Mouse (Mus musculus) granulocyte monocyte progenitor cell, adult 5-6 weeks (primary cell): ENCODE results near the gene Mical2. TPM values are rescaled to one million over a fixed set of nuclear protein-coding genes. Genes with fewer than 3 reads are reported as not detected.

Experiments
- ATAC-seq: replicated peaks from 2 replicates; pipeline ENCODE4 v1.8.0; 2016; ENCODE audit warnings: mild to moderate bottlenecking, moderate TSS enrichment, inconsistent platforms; ENCODE audit not compliant: poor library complexity, severe bottlenecking
- total RNA-seq, 2 experiments: library from RNA; stranded (forward) in 1 of 2; stranded (reverse) in 1 of 2; fragments of 200-712, 200-1000 nt in 1 of 2; fragments of >200 nt in 1 of 2; fragmentation: Nextera tagmentation in 1 of 2; gene quantifications; 2 replicates each; pipeline ENCODE4 v1.2.3; 2014 to 2017

The Mical2 gene
- total RNA-seq, 2 experiments from 2014 or later, result 0.62 to 6.8 TPM

DNA sequence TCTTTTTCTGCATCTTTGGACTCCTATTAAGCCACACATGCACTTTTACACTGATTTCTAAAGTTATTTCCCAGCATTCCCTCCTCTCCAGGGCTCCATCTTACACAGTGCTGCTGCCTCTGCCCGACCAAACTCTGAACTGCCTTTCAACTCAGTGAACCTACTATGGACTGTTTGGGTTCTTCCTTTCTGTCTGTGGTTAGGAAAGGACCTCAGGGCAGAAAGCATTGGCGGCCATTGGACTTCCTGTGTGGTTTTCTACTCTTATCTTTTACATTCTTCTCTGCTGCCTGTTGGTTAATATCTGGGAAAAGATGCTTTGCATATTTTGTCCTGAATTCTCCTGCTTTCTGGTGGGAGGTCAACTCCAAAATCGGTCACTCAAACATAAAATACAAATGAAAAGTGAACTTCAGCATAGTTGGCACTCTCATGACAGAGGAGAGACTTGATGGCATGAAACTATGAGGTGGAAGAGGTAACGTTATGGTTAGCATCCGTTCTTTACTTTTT is 162.8 kb downstream of the Mical2 start:
- no peak for ATAC-seq

DNA sequence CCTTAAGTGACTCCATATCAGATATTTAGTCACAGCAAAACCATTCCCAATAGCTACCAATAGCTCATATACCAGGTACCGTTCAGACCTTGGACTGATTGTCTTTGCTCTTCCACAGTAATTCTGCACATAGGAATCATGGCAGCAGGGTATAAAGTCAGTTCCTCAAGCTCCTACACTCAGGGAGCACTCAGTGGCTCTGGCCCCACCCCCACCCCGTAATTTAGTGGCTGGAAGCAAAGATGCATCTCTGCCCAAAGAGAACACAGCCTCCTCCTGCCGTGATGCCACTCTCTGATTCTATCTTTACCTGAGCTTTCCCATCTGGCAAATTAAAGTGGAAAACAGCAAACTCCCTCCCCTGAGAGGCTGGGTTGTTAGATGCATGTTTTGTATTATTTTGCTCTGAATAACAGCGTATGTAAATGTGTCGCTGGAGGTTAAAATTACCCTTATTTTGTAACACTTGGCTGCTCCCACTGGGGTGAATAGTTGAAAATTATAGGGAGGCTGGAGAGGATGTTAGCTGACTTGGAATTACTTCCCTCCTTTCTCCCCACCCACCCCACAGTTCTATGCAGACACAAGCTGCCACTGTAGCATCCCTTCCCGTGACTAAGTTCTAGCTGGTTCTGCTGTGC is 164.1 kb downstream of the Mical2 start:
- ATAC-seq, result no peak

DNA sequence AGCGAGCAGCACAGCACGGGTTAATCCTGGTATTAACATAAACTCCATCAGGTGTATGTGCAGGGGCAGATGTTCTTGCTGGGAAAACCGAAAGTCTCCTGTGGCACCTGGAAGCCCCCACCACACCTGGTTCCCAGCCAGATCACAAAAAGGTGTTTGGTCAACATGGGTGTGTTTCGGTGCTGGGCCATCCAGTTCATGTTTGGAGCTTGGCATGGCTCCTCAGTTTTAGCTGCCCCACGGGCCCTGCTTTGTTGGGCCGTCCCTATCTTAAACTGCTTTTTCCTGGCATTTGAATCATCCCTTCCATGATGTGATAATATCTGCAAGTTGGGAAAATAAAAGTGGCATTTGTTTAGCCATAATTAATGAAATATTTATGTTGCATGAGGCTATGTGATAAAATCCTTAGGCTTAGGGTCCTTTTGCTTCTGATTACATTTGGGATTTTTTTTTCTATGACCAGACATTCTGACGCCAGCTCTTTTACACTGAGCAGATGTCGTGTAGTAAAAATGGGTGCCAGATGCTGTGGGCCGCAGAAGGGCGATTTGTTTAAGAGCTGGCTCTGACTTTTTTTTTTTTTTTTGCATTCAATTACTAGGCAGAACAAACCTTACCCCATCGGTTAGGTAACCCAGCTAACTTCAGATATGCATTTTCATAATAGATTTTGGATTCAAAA is 164.7 kb downstream of the Mical2 start:
- no peak for ATAC-seq

DNA sequence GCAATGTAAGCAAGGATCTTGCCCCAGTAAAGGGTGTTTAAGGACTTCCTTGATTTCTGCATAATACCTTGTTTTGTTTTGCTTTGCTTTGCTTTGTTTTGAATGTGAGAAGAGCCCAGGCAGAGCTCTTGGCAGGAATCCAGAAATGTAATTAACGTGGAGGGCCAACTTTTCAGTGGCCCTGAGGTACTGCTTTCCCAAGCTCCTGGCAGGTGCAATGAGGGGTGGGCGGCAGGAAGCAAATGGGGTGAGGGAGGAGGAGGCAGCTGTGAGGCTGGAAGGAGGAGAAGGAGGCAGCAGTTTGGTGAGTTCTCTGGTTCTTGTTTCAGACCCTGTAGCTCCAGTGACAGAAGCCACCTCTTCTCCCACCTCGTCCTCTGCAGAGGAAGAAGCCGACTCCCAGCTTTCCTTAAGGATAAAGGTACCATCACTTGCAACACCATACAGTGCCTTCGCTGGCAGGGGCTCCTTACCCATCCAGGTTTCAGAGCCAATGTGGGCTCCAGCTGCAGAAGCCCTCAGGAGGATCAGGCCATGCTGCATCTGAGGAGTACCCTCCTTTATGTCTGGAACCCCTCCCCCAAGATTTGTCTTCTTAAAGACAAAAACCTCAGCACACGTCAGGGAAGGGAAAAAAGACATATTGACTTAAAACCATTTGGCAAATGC is 165.4 kb downstream of the Mical2 start:
- ATAC-seq, result no peak

DNA sequence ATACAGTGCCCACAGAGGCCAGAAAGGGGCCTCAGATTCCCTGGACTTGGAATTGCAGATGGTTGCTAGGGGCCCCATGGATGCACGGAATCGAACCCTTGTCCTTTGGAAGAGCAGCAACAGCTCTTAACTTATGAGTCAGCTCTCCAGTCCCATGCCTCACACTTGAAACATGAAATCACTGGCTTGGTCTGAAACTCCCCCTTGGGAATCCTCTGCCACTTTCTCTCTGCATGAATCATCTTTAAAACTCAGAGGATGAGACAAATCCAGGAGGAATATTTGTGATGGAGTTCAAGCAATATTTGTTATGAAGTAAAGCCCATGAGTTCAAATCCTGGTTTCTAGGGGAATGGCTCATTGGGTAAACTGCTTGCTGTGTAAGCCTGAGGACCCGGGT is 172.1 kb downstream of the Mical2 start:
- ATAC-seq, result no peak

DNA sequence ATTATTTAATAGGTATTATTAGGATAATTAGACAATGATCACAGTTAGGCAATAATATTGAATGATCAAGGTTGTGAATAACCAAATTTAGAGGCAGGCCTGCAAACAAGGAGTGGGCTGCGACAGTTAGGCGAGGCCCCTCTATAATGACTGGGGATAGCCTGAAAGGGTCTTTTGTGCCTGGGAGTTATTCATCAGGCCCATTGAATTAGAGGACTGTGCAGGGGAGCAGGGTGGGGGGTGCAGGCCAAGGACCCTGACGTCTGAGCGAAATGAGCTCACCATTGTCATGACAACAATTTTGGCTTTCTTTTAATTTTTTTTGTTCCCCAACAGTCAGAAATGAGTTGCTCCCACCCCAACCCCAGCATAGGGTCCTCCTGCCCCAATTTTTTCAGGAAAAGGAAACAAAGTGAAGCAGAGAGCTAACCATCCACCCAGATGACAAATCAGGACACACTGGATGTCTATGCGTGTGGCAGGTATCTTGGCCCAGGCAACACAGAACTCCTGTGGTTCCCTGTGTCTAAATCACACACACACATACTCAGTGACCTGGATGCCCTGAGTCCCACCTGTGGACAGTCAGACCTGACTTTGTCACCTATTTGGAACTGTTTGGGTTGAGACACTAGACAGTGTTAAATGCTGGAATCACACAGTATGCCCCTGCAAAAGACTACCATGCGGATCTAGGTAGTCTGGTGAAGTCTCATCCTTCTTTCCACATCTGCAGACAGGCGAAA is 173.9 kb downstream of the Mical2 start:
- no peak for ATAC-seq

DNA sequence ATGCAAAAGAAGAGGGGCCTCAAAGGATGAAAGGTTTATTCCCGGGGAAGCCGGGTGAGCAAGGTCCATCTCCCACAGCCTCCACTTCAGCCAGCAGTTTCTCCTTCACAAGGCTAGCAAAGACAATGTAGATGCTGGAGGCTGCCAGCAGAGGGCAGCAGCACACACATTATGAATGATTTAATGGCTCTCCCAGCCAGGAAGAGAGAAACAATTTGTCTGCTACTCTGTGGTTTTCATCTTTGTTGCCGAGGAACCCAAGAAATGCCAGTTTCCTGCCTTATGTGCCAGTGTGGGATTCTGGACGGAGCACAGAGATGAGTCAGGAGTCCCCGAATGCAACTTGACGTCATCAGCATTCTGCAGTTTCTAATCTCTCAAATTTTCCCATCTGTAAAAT is 174.5 kb downstream of the Mical2 start:
- peak; percentile 72; the same call in 1 of the 2 replicates for ATAC-seq

DNA sequence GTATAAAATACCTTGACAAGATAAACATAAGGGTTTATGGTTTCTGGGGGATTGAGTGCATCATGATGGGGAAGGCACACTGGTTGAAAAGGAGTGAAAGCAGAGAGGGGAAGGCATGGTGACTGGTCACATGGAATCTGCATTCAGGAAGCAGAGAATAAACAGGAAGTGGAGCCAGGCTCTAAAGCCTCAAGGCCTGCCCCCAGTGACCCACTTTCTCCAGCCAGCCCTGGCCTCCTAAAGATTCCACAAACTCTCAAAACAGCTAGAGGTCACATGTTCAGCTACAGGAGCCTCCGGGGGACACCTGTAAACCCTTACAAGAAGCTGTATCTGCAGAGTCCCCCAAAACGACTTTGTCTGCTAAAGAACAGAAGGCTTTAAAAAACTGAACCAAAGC is 179.4 kb downstream of the Mical2 start:
- ATAC-seq, result peak; percentile 35; the same call in 1 of the 2 replicates

DNA sequence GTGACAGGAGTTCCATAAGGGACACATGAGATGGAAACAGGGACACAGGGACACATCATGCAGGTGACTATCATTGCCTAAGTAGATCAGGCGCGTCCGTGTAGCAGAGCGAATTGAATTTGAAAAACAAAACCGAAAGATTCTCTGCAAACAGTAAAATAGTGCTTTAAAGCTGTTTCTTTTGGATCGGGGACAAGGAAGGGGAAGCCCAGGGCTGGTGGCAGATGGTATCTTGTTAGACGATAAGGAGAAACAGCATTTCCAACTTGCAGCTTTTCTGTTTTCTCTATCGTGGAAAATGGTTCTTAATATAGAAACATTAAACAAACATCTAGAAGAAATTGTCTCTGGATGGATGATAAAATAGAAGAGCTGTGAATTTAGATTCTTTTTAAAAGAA is 179.9 kb downstream of the Mical2 start:
- no peak for ATAC-seq

DNA sequence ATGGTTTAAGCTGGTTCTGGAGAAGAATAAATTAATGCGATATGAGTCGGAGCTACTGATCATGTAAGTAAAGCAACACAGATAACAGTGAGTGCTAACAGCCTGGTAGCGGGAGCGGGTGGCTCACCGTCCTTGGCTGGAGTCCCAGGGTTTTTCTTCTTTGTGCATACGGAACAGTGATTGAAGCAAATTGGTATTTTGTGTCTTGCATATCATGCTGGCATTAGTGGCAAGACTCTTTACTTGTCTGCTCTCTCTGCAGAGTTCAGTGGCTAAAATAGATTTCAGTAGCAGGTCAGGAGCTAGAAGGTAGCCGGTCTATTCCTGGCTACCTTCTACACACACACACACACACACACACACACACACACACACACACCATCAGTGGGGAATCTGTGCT is 181.9 kb downstream of the Mical2 start:
- no peak for ATAC-seq

DNA sequence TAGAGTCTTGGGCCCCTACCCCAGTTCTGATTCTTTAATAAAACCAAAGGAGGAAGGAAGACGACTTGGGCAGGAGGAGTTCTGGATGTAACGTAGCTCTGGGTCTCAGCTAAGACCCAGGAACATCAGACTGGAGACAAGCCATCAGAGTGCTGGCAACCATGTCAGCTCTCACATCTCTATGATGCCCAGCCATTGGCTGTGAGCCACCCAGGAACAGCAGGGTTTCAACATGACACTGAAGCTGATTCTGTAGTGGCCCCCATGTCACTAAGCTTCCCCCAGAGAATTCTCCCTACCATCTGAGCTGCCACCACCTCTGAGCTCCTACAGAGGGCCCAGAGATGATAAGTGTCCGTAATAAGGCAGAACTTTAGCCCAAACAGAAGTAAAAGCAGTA is 184.3 kb downstream of the Mical2 start:
- ATAC-seq, result no peak

DNA sequence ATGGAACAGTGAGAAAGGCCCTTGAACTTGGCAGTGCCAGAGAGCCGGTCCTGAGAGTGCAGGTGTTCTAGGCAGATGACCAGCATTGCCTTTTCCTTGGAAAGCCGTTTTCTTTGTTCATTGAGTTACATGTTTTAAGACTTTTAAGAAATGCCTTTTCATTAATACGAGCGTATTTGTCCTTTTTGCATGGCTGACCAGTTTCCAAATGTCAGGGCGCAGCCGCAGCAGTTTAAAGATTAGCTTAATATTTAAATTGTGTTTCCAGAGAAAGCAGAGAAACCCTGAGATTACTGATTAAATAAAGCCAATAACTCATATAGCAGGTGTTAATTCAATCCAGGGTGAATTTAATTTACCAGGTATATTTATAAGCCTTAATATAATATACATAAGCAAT is 187.6 kb downstream of the Mical2 start:
- ATAC-seq, result no peak

DNA sequence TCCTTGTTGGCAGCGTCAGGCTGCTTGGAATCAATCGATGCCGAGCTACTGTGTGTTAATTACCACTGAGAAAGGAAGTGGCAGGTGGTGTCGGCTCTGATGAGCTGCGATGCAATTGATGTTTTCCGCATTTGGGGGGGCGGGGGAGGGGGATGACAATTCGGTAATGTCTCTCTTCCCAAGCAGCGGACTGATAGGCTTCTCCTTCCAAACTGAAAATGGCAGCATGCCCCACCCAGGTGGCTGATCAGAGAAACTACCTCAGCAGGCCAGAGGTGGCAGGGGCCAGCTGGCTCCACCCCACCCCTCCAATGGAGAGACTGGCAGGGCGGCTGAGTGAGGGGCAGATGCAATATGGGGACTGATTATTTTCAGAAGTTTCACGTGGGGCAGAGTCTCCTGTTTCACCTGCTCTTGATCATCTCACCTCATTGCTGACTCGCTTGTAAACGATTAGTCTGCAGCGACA is 190.4 kb downstream of the Mical2 start:
- no peak for ATAC-seq

DNA sequence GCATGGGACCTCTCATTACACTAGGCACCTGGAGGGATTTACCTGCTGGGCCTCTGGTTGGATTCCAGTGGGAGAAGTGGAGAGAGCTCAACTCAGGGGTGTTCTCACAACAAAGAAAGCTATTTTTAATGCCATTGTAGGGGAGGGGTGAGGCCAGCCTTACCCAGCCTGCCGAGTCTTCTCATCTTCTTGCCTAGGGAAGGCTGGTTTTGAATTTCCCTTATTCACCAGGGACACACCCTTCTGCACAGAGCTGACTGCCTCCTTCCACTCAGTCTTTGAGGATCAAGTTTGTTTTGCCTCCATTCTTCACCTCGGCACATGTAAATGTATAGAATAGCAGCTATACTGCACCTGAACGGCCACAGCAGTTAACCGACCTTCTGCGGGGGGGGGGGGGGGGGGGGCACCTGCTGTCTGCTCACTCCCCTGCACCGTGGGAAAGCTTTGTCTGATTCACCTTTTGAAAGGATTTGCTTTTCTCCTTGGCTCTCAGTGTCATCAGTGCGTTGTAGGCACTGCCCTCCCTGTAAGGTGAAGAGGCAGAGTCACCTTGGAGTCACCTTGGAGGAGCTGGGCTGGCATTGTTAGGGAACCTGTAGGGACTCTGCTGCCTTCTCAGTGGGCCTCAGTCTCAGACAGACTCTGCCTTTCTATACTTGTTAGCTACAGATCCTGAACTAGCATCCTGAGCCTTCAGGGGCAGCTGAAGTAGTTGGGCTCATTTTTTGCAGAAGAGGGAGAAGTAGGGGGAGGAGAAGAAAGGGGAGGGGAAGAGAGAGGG is 191.3 kb downstream of the Mical2 start:
- no peak for ATAC-seq

DNA sequence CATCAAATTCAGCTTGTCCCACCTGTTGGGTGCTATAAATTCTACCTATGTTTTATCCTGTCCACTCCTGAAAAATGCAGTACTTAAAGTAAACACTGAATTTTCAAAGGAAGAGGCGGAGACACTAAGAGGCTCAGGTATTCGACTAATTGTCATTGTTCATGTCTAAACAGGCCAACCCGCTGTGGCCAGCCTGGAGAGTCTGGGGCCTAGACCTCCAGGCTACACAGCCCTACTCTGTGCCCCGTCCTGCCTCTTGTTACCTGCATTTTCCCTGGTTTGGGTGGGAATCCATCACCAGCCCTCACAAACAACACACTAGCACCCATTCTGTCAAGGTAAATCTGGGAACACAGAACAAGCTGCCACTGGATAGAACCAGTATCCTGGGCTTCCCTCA is 191.9 kb downstream of the Mical2 start:
- no peak for ATAC-seq

DNA sequence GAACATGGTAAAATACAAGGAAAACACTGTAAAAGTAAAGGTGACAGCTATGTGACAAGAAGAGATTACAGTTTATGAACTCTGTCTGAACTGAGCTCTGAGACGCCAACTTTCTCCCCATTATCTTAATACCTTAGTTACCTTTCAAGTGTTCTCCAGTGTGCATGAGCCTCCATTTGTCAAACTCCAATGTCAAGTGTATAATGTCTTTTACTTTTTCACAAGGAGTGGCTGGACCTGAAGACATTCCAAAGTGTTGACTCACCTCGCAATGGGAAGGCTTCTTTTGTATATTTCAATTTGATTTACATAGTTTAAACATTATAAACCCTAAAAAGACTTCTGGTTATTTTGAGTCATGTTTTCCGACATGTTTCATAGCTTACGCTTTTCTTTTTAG is 197.8 kb downstream of the Mical2 start:
- no peak for ATAC-seq

DNA sequence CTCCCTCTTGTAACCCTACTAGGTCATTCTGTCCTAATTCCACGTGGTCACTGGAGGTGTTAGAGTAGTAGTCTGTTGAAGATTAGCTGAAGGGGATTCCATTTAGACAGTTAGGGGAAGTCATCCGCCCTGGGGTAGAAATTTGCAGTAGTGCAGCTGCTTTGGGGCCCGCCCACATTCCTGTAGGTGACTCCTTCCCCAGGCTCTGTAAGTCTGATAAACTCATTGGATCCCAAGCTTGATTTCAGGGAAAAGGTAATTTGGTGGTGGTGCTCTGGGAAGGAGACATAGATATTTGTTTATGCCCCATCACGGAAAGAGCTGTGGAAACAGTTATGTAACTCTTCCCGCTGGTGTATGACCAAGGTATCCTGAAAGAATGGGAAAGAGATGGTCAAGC is 201.2 kb downstream of the Mical2 start:
- no peak for ATAC-seq

DNA sequence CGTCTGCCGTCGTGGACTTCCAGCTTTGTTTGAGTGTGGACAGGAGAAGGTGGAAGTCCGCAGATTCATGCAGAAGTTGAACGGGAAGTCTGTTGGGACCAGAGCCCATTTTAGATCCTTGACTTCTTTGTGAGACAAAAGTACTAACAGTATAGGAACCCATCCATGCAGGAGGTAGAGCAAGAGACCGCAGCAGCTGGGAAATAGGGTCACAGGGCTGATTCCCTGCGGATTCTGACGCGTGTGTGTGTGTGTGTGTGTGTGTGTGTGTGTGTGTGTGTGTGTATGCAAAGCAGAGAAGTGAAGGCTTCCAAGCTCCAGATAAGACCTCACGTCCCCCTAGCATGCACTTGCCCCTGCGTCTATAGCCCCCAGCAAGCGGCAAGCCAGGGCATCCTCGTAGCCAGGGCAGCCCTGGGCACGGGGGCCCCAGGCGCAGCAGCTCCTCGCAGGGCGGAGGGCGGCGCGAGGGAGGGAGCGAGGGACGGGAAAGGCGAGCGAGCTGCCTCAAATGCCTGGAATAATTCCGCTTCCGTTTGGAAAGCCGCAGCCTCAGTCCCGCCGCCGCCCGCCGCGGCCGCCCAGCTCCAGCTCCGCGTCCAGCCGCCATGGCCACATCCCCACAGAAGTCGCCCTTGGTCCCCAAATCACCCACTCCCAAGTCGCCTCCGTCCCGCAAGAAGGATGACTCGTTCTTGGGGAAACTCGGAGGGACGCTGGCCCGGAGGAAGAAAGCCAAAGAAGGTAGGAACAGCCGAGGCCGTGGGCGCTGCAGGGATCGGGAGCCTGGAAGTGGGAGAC is 201.9 kb downstream of the Mical2 start, which contains the start of gene Parva:
TSS of gene Parva (plus strand) at position 149 of the 801 bp plus-strand sequence.
- ATAC-seq, result 0 out of 2 replicates have a peak, but pooled peaks have one; percentile 7

DNA sequence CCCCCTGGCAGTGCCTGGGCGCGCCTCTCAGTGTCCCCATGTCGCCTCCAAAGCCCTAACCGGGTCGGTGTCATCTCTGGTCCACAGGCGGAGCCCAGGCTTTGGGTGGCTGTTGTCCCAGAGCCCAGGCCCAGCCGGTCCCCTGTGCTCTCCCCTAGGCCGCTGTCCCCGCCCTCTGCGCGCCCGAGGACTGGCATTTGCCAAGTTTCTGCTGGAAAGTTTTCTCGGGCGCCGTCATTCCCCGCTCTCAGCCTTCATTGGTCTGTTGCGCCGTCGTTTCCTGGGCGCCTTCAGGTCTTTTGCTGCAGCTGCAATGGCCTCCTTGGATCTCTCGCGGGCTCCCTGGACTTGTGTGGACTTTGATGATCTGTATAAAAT is 202.5 kb downstream of the Mical2 start:
- no peak for ATAC-seq
